Mouse (Mus musculus): Measurements from ENCODE around the gene Dlg2. TPM values are rescaled to one million over a fixed set of nuclear protein-coding genes. Genes with fewer than 3 reads are reported as not detected.

Dlg2 gene
- polyA plus RNA-seq, 1 experiment = 7.6 TPM

- H3K4me1 ChIP-seq (ENCODE audit: control insufficient read depth, insufficient read depth, insufficient read length, low read length) = no peaks in the 10 kb centered on the region
- H3K4me3 ChIP-seq (ENCODE audit: insufficient read depth, low read depth, low read length) = no peak overlapping the region
- no peak overlapping the region for H3K27ac ChIP-seq (replicated peaks; ENCODE audit: low read depth, low read length)
These were observed 15.0 kb upstream of the Dlg2 start for GRCm38 (mm10) chr7:90461441-90461840.

GRCm38 (mm10) chr7:90473511-90473910 is 3.0 kb upstream of the Dlg2 start:
- Histone ChIP-seq H3K4me3 (ENCODE audit: insufficient read depth, low read depth, low read length) (no peak overlapping the region), H3K4me1 (ENCODE audit: control insufficient read depth, insufficient read depth, insufficient read length, low read length) (no peaks in the 10 kb centered on the region), H3K27ac (replicated peaks; ENCODE audit: low read depth, low read length) (no peak overlapping the region)

DNA sequence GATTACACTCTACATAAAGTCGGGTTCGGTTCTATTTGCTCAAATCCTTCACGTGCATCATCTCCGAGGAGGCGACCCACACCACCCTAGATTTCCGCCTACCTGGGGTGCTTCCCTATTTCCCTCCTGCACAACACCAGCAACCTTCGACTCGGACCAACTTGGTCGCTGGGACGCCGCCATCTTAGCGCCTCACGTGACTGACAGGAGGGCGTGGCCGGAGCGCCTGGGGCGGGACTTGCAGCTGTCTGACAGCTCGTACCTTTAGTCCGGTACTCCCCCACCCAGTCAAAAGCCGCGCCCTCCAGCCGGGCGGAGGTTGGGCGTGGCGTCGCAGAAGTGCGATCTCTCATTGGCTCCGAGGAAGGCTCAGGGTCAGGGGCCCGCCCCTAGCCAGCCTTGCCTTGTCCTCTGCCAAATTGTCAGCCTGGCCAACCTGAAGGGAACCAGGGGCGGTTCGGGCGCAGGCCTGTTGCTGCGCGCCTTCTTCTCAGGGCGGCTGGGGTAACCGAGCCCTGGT is 619 bp upstream of the Dlg2 start, which contains the start of gene Tmem126b:
Tmem126b (minus strand) TSS at position 209 of the 520 bp plus-strand sequence.
- Histone ChIP-seq H3K27ac (replicated peaks; ENCODE audit: low read depth, low read length) (peak within 1 kb of the TSS; percentile 60), H3K4me3 (ENCODE audit: insufficient read depth, low read depth, low read length) (peak within 1 kb of the TSS; percentile 89), H3K4me1 (ENCODE audit: control insufficient read depth, insufficient read depth, insufficient read length, low read length) (no peaks in the 10 kb centered on the region)

DNA sequence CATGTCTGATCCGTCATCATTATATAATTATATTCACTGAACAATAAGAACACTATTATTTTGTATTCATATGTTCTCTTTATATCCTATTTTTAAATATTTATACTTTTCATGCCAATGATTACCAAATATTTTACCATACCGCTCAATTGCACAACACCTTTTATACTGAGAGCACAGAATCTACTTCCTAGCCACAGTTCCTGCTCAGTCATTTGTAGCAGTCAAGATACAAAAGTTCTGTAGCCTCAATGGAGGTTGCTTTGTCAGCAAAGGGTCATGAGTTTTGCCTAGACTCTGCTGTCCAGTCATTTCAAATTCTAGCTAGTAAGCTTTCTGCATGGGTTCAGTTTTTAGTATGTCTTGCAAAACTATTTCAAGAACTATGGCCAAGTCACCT is 6.1 kb downstream of the Dlg2 start:
- no peak overlapping the region for H3K27ac ChIP-seq (replicated peaks; ENCODE audit: low read depth, low read length)
- no peaks in the 10 kb centered on the region for H3K4me1 ChIP-seq (ENCODE audit: control insufficient read depth, insufficient read depth, insufficient read length, low read length)
- H3K4me3 ChIP-seq (ENCODE audit: insufficient read depth, low read depth, low read length) = no peak overlapping the region

DNA sequence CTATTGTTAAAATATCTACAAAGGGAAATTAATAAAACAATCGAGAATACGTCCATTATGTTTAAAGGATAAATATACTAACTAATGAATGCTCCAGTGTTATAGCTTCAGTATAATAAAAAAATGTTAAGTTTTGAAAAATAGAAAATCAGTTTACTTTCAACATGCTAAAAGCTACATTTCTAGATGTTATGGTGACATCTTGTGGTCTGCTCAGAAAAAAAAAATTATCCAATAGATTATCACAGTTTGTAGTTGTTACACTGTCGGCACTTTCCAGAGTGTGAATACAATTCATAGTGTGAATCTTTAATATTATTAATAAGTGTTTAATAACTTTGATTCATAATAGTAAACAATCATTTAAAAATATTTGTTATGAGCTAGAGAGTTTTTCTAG is 31.7 kb downstream of the Dlg2 start:
- H3K4me1 ChIP-seq (ENCODE audit: control insufficient read depth, insufficient read depth, insufficient read length, low read length) = no peaks in the 10 kb centered on the region
- no peak overlapping the region for H3K27ac ChIP-seq (replicated peaks; ENCODE audit: low read depth, low read length)
- H3K4me3 ChIP-seq (ENCODE audit: insufficient read depth, low read depth, low read length) = no peak overlapping the region

- no peaks in the 10 kb centered on the region for H3K4me1 ChIP-seq (ENCODE audit: control insufficient read depth, insufficient read depth, insufficient read length, low read length)
- H3K27ac ChIP-seq (replicated peaks; ENCODE audit: low read depth, low read length) = no peak overlapping the region
- no peak overlapping the region for H3K4me3 ChIP-seq (ENCODE audit: insufficient read depth, low read depth, low read length)
These were observed 35.8 kb downstream of the Dlg2 start for GRCm38 (mm10) chr7:90512293-90512692.

DNA sequence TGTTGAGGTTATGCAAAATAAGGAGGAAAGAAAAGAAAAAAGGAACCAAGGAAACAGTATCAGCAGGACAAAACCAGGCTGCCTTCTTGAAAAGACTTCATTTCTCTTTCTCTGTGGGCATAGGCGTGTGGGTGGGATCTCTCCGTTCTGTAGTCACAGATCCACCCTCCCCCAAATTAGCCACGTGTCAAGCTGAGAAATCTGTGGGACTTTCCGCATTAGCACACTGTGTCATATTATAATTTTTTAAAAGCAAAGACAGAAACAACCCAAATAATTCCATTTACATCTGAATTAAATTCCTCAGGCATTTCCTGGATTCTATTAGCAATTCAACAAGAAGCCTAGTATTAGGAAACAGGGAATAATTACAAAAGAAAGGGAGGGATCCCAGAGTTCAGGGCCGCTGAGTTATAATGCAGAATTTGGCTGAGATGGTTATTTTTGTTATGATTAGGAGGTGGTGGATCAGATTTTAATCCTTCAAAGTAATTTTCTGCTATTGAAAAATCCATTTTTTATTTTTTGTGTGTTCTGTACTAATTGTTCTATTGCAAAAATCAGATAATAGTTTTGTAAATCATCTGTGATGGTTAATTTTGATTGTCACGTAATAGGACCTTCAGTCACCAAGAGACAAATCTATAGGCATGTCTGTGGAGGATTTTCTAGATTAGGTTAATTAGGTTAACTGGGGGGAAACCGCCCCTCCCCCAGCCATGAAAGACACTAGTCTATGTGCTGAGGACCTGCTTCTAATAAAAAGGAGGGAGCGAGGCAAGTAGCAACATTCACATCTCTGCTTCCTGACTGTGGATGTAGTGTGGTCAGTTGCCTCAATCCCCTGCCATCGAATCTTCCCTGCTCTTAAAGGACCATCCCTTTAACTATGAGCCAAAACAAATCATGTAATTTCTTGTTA is 63.3 kb downstream of the Dlg2 start:
- H3K4me3 ChIP-seq (ENCODE audit: insufficient read depth, low read depth, low read length) = no peak overlapping the region
- no peak overlapping the region for H3K27ac ChIP-seq (replicated peaks; ENCODE audit: low read depth, low read length)
- no peaks in the 10 kb centered on the region for H3K4me1 ChIP-seq (ENCODE audit: control insufficient read depth, insufficient read depth, insufficient read length, low read length)

GRCm38 (mm10) chr7:90540811-90541323 is 64.4 kb downstream of the Dlg2 start:
- no peak overlapping the region for H3K27ac ChIP-seq (replicated peaks; ENCODE audit: low read depth, low read length)
- no peaks in the 10 kb centered on the region for H3K4me1 ChIP-seq (ENCODE audit: control insufficient read depth, insufficient read depth, insufficient read length, low read length)

DNA sequence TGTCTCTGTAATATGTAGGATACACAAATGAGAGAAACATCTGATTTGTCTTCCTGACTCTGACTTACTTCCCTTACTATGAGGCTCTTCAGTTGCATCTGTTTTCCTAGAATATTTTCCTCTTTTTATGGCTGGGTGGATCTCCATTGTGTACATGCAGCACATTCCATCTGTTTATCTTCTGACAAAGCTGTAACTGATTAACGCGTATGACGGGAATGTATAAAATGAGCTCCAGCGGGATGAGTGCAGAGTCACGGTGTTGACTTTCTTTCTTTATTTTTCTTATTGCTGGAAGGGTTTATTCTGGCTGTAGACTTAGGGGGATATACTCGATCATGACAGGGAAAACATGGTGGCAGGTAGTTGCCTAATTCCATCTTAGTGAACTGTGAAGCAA is 76.9 kb downstream of the Dlg2 start:
- H3K4me1 ChIP-seq (ENCODE audit: control insufficient read depth, insufficient read depth, insufficient read length, low read length) = no peaks in the 10 kb centered on the region
- H3K4me3 ChIP-seq (ENCODE audit: insufficient read depth, low read depth, low read length) = no peak overlapping the region
- no peak overlapping the region for H3K27ac ChIP-seq (replicated peaks; ENCODE audit: low read depth, low read length)

More at GRCm38 (mm10) chr7:90540811-90541323, 64.4 kb downstream of the Dlg2 start:
- no peak overlapping the region for H3K4me3 ChIP-seq (ENCODE audit: insufficient read depth, low read depth, low read length)

DNA sequence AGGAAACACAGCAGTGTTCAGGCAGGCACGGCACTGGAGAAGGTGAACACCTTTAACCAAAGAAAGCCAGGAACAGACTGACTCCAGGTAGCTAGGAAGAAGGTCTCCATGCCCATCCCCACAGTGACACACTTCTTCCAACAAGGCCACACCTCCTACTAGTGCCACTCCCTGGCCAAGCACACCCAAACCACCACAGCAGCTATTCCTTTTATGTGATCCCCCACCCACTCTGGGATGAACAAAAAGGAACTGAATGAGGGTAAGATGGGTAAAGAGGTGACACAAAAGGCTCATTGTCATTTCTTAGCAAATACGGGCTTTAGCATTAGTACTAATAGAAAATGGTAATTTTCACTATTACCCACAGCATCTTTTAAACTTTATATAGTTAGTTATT is 77.9 kb downstream of the Dlg2 start:
- H3K27ac ChIP-seq (replicated peaks; ENCODE audit: low read depth, low read length) = no peak overlapping the region
- no peaks in the 10 kb centered on the region for H3K4me1 ChIP-seq (ENCODE audit: control insufficient read depth, insufficient read depth, insufficient read length, low read length)
- no peak overlapping the region for H3K4me3 ChIP-seq (ENCODE audit: insufficient read depth, low read depth, low read length)

GRCm38 (mm10) chr7:90569130-90569529 is 92.7 kb downstream of the Dlg2 start:
- H3K4me3 ChIP-seq (ENCODE audit: insufficient read depth, low read depth, low read length) = no peak overlapping the region
- no peaks in the 10 kb centered on the region for H3K4me1 ChIP-seq (ENCODE audit: control insufficient read depth, insufficient read depth, insufficient read length, low read length)
- no peak overlapping the region for H3K27ac ChIP-seq (replicated peaks; ENCODE audit: low read depth, low read length)

DNA sequence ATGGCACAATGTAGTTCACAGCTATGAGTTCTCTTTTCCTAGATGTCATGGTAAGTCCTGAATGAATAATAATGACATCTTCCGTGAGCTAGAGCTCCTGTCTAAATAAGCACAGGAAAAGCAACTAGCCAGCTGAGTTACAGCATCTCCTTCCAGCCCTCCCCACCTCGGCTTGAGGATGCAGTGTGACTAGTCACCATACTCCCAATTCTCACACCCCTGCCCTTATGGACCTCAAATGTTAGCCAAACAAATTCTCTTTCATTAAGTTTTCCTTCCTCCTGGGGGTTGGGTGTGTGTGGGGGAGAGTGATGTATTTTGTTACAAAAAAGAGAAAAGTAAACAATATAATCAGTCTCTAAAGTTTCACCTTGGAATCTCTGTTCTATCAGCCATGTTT is 111.3 kb downstream of the Dlg2 start:
- no peaks in the 10 kb centered on the region for H3K4me1 ChIP-seq (ENCODE audit: control insufficient read depth, insufficient read depth, insufficient read length, low read length)
- H3K4me3 ChIP-seq (ENCODE audit: insufficient read depth, low read depth, low read length) = no peak overlapping the region
- H3K27ac ChIP-seq (replicated peaks; ENCODE audit: low read depth, low read length) = no peak overlapping the region

DNA sequence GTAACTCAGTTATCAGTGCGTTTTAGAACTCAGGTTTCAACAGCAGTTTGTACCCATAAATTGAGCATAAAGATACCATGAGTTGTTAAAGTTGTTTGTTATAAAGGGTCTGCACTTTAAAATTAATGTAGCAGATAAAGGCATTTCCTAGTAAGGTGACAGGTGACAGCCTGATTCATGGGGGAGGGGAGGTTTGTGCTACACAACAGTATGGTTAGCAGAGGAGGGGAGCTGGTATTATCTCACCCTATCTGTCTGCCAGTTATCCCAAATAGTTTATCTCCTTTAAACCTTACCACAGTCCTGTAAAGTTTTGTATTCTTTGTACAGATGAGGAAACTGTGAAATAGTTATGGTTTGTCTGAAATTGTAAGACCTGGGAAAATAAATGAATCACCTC is 111.8 kb downstream of the Dlg2 start:
- Histone ChIP-seq H3K4me3 (ENCODE audit: insufficient read depth, low read depth, low read length) (no peak overlapping the region), H3K4me1 (ENCODE audit: control insufficient read depth, insufficient read depth, insufficient read length, low read length) (no peaks in the 10 kb centered on the region), H3K27ac (replicated peaks; ENCODE audit: low read depth, low read length) (no peak overlapping the region)

GRCm38 (mm10) chr7:90609764-90610163 is 133.3 kb downstream of the Dlg2 start:
- Histone ChIP-seq H3K4me3 (ENCODE audit: insufficient read depth, low read depth, low read length) (no peak overlapping the region), H3K4me1 (ENCODE audit: control insufficient read depth, insufficient read depth, insufficient read length, low read length) (no peaks in the 10 kb centered on the region), H3K27ac (replicated peaks; ENCODE audit: low read depth, low read length) (no peak overlapping the region)

GRCm38 (mm10) chr7:90630546-90630945 is 154.1 kb downstream of the Dlg2 start:
- Histone ChIP-seq H3K27ac (replicated peaks; ENCODE audit: low read depth, low read length) (no peak overlapping the region), H3K4me1 (ENCODE audit: control insufficient read depth, insufficient read depth, insufficient read length, low read length) (no peaks in the 10 kb centered on the region), H3K4me3 (ENCODE audit: insufficient read depth, low read depth, low read length) (no peak overlapping the region)

DNA sequence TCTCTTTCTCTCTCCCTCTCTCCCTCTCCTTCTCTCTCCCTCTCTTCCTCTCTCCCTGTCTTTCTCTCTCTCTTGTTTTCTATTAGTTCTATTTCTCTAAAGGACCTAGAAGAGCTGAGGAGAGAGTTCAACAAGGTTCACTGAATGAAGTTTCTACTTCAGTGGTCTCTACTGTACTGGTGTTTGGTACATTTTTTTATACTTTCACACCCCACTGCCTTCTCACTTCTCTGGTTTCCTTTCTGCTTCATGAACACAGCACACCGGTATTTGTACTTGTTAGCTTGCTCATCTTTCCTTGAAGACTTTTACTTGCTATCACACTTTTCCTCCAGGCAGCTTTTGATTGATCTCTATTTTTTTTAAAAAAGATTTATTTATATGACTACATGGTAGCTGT is 173.0 kb downstream of the Dlg2 start:
- no peak overlapping the region for H3K4me3 ChIP-seq (ENCODE audit: insufficient read depth, low read depth, low read length)
- no peak overlapping the region for H3K27ac ChIP-seq (replicated peaks; ENCODE audit: low read depth, low read length)

More for the DNA sequence above, 173.0 kb downstream of the Dlg2 start:
- no peaks in the 10 kb centered on the region for H3K4me1 ChIP-seq (ENCODE audit: control insufficient read depth, insufficient read depth, insufficient read length, low read length)
